ENCODE assay signal across 10 mouse cellular contexts in genomic region chr2:92602073-92602472, GRCm38 (mm10). TPM values are rescaled to one million over a fixed set of nuclear protein-coding genes. Genes with fewer than 3 reads are reported as not detected.
A peak's percentile ranks its signal among the peaks of the same experiment; 100 is the strongest.
DNase-seq lines count a peak whose midpoint lies in the region; ATAC-seq and TF ChIP-seq lines count a peak whose summit lies in the region.
"Had no signal": no experiment of that assay in that cellular context is flagged by ENCODE, and none has a peak within 500 bp of the region (broad histone marks: within the 10 kb centered on the region; RNA-seq: fewer than 3 reads in every experiment).

No protein-coding gene starts in this region.

- no peak for TF ChIP-seq POLR2A in brain, embryonic 14.5 days (IDR thresholded peaks at IDR 0.05; ENCODE audit: borderline replicate concordance, extremely low read depth, insufficient read depth, insufficient read length, poor library complexity, severe bottlenecking)

- ATAC-seq in forebrain, postnatal 0 days = peak; percentile 34; the same call in 1 of the 2 replicates
- ATAC-seq in midbrain, embryonic 15.5 days (replicated peaks) = peak; percentile 43; the same call in 1 of the 2 replicates

- H3K4me3 ChIP-seq in ES-E14 (ENCODE audit: insufficient read depth in 1 of 2, low read depth in 1 of 2, low read length in 2 of 2, poor library complexity in 1 of 2, severe bottlenecking in 1 of 2) = no peak overlapping the region
- H3K4me3 ChIP-seq in forebrain, postnatal 0 days (ENCODE audit: low read depth, low read length) = peak overlapping the region; percentile 69
- peak overlapping the region; percentile 58 for H3K4me3 ChIP-seq in midbrain, embryonic 15.5 days
- H3K4me3 ChIP-seq: heart, embryonic 15.5 days had no signal

- H3K4me1 ChIP-seq in ES-E14 (ENCODE audit: control insufficient read depth in 2 of 2, insufficient read depth in 2 of 2, low read length in 2 of 2, poor library complexity in 1 of 2) = peaks cover 0 to 2% of the 10 kb centered on the region in 2 experiments; a peak in 1 of 4 replicates
- H3K4me1 ChIP-seq in forebrain, postnatal 0 days (ENCODE audit: insufficient read depth) = peaks cover 22% of the 10 kb centered on the region
- H3K4me1 ChIP-seq in midbrain, embryonic 15.5 days = peaks cover 55% of the 10 kb centered on the region

- DNase-seq in ES-E14 (ENCODE audit: low read depth, low spot score) = no peak
- peak; percentile 84 for DNase-seq in brain, embryonic 14.5 days (ENCODE audit: low read depth)
- DNase-seq in forebrain, postnatal 0 days = peak; percentile 76
- no peak for DNase-seq in adrenal gland, postnatal 25 days
- no peak for DNase-seq in gastrocnemius, adult 18-20 months (ENCODE audit: low spot score)
- DNase-seq in spleen, adult 18-20 months = no peak
- DNase-seq: kidney, adult 9 months; thymus, postnatal 4 days had no signal

- H3K9ac ChIP-seq in ES-E14 (ENCODE audit: insufficient read depth, low read depth, low read length, poor library complexity, severe bottlenecking) = no peak overlapping the region
- H3K9ac ChIP-seq in forebrain, postnatal 0 days = peak overlapping the region; percentile 69; the same call in 1 of the 2 replicates
- peak overlapping the region; percentile 85; the same call in 1 of the 2 replicates for H3K9ac ChIP-seq in midbrain, embryonic 15.5 days
- H3K9ac ChIP-seq: heart, embryonic 15.5 days had no signal

- no peak for TF ChIP-seq CTCF in brain, embryonic 14.5 days (IDR thresholded peaks at IDR 0.05; ENCODE audit: borderline replicate concordance, extremely low read depth, insufficient read depth, insufficient read length)
- TF ChIP-seq CTCF in forebrain, postnatal 0 days (IDR thresholded peaks at IDR 0.05; ENCODE audit: low read depth) = no peak

- H3K9me3 ChIP-seq in ES-E14 (ENCODE audit: control insufficient read depth, insufficient read depth, low read depth, low read length) = no peaks in the 10 kb centered on the region
- H3K9me3 ChIP-seq in forebrain, postnatal 0 days (ENCODE audit: low read length) = no peaks in the 10 kb centered on the region
- no peaks in the 10 kb centered on the region for H3K9me3 ChIP-seq in midbrain, embryonic 15.5 days
- H3K9me3 ChIP-seq: heart, embryonic 15.5 days had no signal

- 19% methylated on average over 12 of the region's 12 CpGs for WGBS in forebrain, postnatal 0 days
- 6% methylated on average over 12 of the region's 12 CpGs for WGBS in midbrain, embryonic 15.5 days

- H3K36me3 ChIP-seq in ES-E14 (ENCODE audit: control insufficient read depth, insufficient read depth, low read length, poor library complexity, severe bottlenecking) = no peaks in the 10 kb centered on the region
- no peaks in the 10 kb centered on the region for H3K36me3 ChIP-seq in forebrain, postnatal 0 days (ENCODE audit: insufficient read depth)
- no peaks in the 10 kb centered on the region for H3K36me3 ChIP-seq in midbrain, embryonic 15.5 days (replicated peaks)
- H3K36me3 ChIP-seq: heart, embryonic 15.5 days had no signal

- H3K4me2 ChIP-seq in forebrain, postnatal 0 days (ENCODE audit: low read depth) = peak overlapping the region; percentile 89
- peak overlapping the region; percentile 62 for H3K4me2 ChIP-seq in midbrain, embryonic 15.5 days

- H3K27ac ChIP-seq in ES-E14 (ENCODE audit: insufficient read depth, low read depth, low read length, poor library complexity, severe bottlenecking) = no peak overlapping the region
- H3K27ac ChIP-seq in forebrain, postnatal 0 days (ENCODE audit: low read depth, low read length) = no peak overlapping the region
- H3K27ac ChIP-seq in midbrain, embryonic 15.5 days = no peak overlapping the region
- H3K27ac ChIP-seq: heart, embryonic 15.5 days had no signal

- in situ Hi-C loops in ES-E14 (cut with MboI; ENCODE audit: low sequenced_read_pairs in 2 of 2, unreplicated experiment in 2 of 2) = loop anchor here in 1 of 2 experiments (25.0 kb wide), 1 partner anchor 210 kb away; no protein-coding TSS in a partner anchor

- no peaks in the 10 kb centered on the region for H3K27me3 ChIP-seq in forebrain, postnatal 0 days (ENCODE audit: insufficient read depth, low read length)
- H3K27me3 ChIP-seq in midbrain, embryonic 15.5 days (replicated peaks) = no peaks in the 10 kb centered on the region

TF ChIP-seq in ES-E14, 5 proteins besides CTCF, POLR2A, EP300 and RAD21:
- TF ChIP-seq ZC3H11A (IDR thresholded peaks at IDR 0.05; ENCODE audit: borderline replicate concordance, low read depth, low read length) = no peak
- TF ChIP-seq MAFK (IDR thresholded peaks at IDR 0.05; ENCODE audit: insufficient read depth, low read depth, low read length) = peak; percentile 51; the same call in 1 of the 2 replicates

RNA-seq across cellular contexts. Expression of gene Chst1, which starts 2.6 kb away (rescaled TPM):
- total RNA-seq in ES-E14 (2012; rRNA removed) = 0.42 and 0.98 TPM in 2 replicates
- polyA plus RNA-seq in brain, embryonic 14.5 days (2012; rRNA removed) = 59.4 and 61.6 TPM in 2 replicates
- total RNA-seq in forebrain, postnatal 0 days (2014; rRNA removed) = 42.5 and 47.4 TPM in 2 replicates
- 25.7 and 40.4 TPM in 2 replicates for polyA plus RNA-seq in forebrain, postnatal 0 days (2015; fragmentation: Nextera tagmentation; extraction: Ambion mirVana)
- 48.0 and 49.6 TPM in 2 replicates for polyA plus RNA-seq in midbrain, embryonic 15.5 days (2015; fragmentation: Nextera tagmentation; extraction: Ambion mirVana)
- 12.8 and 13.5 TPM in 2 replicates for total RNA-seq in adrenal gland, postnatal 25 days (2021)
- 1 to 10 TPM in 1 of 2 experiments, under 1 TPM in 1; 0.80 to 1.9 TPM for total RNA-seq in gastrocnemius, adult 18-20 months (2021)

Comparison
In these comparisons a context has a peak if more than half of its experiments do, and no peak if none do; other contexts are left out.
1. DNase-seq: peak in brain, embryonic 14.5 days (single experiment) and forebrain, postnatal 0 days (single experiment); none in ES-E14 (single experiment), adrenal gland, postnatal 25 days (single experiment), gastrocnemius, adult 18-20 months (single experiment) and spleen, adult 18-20 months (0 of 2).
2. H3K4me3 ChIP-seq: peak in forebrain, postnatal 0 days (single experiment) and midbrain, embryonic 15.5 days (single experiment); none in ES-E14 (0 of 2).